Mouse (Mus musculus) heart, adult 18-20 months (tissue): ENCODE data around the gene Sclt1. TPM values are rescaled to one million over a fixed set of nuclear protein-coding genes. Genes with fewer than 3 reads are reported as not detected.
"Not testable (repeated sequence)": the region's sequence is repeated elsewhere in the genome, so short reads cannot be mapped to it uniquely, and the experiment has no call there.

Experiments
- DNase-seq, 2 experiments: peaks; one replicate each; pipeline ENCODE4 v3.0.0; 2021 to 2022; ENCODE audit warnings: mixed read lengths in 1 of 2
- long read RNA-seq, 2 experiments: library from polyadenylated mRNA; stranded (forward); transcript quantifications; one replicate each; pipeline ENCODE4 v2.0.0; 2021
- total RNA-seq, 2 experiments: library from RNA; stranded (reverse); gene quantifications; 2 replicates each; pipeline ENCODE4 v1.2.3; 2021

Gene Sclt1
- total RNA-seq: 1 to 10 TPM; 6.4 to 7.3 TPM
- long read RNA-seq, experiment 1, transcript Sclt1-201 (21 exons, 3,005 nt): major isoform, 10 of 14 reads
- long read RNA-seq, experiment 1, partial matches to known transcripts: 0 of 14 reads
- long read RNA-seq, experiment 1, other reads (novel, unspliced or antisense): 4 of 14 reads
- long read RNA-seq, experiment 2, partial matches to known transcripts: 0 of 5 reads
- long read RNA-seq, experiment 2, other reads (novel, unspliced or antisense): 4 of 5 reads

DNA sequence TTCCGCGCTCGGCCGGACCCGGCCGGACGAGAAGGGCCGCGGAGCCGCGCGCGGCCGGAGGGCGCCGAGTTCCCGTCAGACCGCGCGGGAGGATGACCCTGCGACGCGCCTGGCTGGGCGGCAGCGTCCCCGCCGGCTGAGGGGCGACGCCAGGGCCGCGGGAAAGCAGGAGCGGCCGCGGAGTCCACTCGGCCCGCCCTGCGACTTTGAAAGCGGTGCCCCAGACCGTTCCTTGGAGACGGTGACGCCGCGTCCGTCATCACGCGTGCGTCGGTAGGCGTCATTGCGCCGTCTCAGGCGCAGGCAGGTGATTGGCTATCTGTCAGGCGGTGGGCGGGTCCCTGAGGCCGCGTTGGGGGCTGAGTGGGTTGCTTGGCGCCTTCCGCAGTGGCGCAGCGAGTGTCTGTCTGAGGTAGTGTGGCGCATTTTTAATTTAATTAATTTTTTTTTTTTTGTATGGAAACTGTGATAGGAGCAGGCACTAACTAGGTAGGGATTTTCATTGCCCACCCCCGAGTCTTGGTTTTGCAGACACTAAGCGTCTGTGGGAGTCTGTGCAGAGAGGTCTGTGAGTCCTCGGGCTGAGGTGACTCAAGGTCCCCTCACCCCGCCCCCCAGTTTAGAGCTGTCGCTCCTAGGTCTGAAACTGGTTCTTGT is at the start of gene Sclt1, which contains the start of gene D3Ertd751e:
Gene Sclt1, minus strand, starts transcription at position 237 of the 657 bp plus-strand sequence.
Gene D3Ertd751e, plus strand, starts transcription at position 334 of the 657 bp plus-strand sequence.
- peak; percentile 98 to 99 for DNase-seq

DNA sequence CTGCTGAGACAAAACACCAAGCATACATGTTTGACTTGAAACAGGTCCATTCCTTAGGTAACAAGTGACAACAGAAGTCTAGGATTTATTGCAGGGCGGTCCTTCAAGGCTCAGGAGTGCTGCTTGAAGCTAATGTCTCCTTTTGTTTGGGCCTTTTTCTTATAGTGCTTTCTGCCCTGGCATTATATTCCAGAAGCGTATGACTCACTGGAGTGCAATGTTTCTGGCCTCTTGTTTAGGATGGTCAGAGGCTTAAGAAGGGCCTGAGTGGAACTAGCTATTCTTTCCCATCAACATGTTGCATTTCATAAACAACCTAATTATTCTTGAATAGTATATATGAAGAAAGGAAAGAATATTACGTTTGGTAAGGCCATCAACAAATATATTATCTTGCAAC is 19.8 kb upstream of the Sclt1 start:
- DNase-seq: no peak

DNA sequence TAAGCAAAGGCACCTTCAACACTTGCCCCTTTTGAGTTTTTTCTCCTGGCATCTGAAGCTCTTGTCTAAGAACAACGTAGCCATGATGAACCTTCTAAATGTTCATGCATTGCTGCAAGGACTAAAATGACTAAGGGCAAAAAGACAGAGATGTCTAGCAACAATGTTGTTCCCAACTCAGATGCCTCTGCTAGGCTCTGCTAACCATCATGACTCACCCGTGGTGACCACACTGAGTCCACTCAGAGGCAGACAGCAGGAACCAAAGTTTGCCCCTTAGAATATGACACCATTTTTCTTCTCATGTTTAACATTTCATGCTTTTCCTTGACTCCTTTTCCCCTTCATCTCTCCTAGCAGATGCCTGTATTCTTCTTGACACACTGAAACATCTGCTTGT is 12.2 kb upstream of the Sclt1 start:
- DNase-seq: no peak

DNA sequence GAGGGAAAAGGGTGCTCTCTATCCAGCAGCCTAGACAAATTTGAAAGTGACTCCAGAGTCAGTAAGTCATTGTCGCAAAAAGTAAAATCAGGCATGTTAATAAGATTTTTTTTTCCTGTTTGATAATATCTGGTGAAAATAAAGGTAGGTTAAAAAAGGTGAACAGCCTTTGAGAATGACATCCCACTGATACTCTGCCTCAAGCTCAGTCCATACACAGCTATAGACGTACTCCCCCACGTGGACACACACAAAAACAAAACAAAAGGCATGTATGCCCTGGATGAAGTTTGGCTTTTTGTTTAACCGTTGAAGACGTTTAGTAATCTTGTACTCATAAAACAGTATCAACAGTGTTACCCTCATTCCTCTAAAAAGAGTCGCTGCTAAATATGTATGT is 1.1 kb upstream of the Sclt1 start:
- DNase-seq: peak; percentile 14 to 30

DNA sequence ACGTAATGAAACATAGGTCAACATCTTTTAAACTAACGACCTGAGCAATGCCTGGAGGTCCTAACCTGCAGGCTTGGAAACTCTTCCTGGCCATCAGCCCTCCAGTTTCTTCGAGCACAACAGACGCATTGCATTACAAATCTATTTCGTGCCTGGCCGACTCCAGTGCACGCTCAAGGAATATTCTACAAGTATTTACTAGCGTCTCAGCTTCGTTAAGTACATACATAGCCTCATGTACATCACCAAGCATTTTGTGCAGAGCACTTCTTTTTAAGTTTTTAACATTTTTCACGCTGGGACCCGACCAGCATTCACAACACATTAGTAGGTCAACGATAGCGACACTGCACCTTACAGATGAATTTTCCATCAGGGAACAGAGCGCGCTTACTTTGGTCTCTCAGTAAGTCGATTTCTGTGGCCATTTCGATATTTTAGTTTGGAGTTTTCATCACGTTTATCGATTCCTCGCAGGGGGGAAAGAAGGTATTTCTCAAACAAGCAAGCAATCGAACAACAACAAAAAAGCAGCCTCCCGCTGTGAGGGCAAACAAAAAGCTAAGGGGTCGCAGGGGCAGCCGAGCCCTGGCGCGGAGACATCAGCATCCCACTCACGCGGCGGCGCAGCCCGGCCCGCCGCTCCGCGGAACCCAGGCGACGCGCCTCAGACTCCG is 575 bp downstream of the Sclt1 start:
- peak in 1 of 2 experiments; percentile 4 for DNase-seq

DNA sequence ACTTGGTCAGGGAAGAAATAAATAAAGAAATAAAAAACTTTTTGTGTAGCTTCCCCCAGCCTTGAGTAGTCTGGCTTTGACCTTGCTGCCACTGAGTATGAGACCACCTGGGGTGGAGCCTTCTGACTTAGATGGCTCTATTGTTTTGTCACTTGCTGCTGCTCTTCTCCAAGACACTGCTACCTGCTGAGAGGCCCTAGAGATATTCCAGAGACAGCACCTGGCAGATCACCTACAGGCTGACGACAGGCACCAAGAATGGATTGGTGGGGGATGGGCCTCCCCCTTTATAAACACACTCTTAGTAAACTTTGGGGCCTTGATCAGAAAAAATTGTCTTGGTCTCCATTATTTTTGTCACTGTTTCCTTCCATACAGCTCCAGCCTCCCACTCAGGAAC is 46.6 kb downstream of the Sclt1 start:
- DNase-seq: no peak

DNA sequence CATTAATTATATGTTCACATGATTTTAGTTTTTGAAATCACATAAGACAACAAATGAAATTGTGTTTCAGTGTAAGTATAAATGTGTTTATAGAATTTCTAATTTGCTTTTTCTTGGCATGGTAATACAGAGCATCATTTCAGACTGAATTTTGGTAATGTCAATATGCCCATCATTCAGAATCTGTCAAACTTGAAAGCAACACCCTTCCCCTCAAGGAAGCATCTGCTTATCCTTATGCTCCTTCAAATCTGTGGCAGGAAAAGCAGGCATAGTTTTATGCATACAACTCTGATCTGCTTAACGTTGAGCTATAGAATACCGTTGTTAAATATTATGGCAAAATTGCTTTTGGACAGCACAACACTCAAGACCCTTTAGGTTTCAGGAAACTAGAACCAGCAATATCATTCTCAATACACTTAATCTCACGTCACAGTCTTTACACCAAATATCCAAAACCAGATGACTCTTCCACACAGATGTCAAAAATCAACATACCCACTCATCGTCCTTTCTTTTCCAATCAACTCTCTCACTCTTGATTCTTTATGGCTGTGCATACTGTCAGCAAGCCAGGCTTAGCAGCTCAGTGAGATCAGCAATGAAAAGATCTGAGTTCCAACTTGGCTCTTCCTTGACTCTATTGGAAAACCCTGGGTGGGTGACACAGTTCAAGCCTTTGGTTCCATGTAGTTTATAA is 49.7 kb downstream of the Sclt1 start:
- DNase-seq: no peak

DNA sequence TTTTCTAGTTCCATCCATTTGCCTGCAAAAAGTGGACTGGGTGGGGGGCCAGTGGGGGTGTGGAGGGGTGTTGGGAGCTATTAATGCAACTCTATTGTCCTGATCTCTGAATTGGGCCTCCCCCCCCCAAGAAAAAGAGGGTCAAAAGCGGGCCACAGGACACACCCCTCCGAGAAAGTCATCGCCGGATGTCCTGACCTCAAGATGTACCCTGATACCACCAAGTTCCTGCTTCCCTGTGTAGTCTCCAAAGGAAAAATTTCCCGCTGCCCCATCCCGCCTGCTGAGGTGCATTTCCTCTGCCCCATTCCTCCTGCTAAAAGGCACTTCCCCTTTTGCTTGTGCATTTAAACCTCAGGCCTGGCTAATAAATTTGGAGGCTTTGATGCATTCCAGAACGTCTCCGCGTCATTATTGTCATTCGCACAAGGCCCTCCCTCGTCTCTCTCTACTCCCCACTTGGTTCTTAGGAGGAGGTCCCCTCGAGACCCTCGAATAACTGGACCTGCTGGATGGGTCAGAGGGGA is 52.1 kb downstream of the Sclt1 start:
- DNase-seq: not testable (repeated sequence)

DNA sequence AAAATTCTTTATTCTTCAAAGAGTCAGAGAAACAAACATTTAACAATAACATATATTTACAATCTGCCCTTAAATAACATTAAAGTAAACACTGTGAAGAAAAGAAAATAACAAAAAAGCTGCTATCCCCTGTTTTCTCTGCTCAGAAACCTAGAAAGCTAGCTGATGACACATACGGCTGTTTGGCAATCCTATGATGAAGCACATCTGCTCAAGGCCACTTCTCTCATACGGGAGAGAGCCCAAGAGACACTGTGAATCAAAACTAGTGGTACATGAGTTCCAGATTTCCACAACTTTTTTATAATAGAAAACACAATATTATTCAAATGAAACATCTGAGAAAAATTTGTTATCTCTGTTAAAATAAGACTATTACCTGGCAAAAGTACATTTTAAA is 55.9 kb downstream of the Sclt1 start:
- DNase-seq: no peak

DNA sequence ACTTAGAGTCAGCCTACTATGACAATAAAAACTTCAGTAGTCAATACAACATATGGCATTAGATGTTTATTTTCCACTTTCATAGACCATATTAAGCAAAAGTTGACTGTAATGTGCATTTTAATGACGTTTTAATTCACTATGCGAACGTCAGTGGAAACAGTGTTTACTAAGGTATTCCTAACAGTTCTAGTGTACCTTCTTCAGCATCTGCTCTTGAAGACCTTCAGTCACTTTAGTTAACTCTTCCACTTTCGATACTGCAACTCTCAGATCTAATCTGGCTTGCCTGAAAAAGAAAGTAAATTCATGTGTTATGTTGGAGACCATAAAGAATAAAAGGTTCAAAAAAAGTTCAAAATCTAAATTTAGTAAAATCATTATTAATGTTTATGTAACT is 60.2 kb downstream of the Sclt1 start:
- DNase-seq: no peak

DNA sequence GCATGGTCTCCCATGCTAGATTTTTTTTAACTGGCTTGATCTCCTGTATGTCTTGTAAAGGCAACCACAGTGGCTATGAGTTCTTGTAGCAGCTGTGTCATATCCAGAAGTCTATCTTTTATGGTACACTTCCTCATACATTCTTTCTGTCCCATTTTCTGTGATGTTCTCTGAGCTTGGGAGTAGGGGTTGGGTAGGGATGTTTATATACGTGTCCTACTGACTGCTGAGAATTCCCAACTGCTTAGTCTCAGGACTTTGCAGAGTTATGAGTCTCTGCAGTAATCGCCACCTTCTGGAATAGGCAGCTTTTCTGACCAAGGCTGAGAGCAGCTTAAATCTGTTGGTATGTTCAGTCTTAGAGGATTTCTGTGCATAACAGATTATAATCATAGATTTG is 65.7 kb downstream of the Sclt1 start:
- DNase-seq: no peak

DNA sequence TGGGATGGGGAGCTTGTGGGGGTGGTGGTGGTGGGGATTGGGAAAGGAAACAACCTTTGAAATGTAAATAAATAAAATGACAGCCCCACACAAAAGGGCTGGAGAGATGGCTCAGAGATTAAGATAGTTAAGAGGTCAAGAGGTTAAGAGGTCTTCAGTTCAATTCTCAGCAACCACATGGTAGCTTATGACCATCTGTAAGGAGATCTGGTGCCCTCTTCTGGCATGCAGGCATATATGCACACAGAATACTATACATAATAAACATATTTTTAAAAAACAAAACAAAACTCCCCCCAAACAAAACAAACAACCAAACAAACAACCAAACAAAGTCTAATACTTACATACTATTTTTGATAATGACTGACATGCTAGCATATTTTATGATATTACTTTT is 67.5 kb downstream of the Sclt1 start:
- DNase-seq: no peak

DNA sequence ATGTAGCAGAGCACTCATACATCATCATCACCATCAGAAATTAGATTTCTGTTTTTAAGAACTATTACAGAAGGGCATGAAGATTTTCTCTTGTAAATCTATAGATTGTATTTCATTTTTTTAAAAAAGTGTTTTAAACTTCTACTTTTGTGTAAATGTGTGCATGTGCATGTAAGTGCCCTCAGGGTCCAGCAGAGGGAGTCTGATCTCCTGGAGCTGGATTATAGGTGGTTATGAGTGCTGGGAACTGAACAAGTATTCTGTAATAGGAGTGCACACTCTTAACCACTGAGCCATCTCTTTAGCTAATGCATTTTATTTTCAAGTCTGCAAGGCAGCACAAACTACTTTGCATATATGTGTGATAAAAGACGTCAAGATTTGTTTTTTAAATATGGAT is 86.7 kb downstream of the Sclt1 start:
- DNase-seq: no peak

DNA sequence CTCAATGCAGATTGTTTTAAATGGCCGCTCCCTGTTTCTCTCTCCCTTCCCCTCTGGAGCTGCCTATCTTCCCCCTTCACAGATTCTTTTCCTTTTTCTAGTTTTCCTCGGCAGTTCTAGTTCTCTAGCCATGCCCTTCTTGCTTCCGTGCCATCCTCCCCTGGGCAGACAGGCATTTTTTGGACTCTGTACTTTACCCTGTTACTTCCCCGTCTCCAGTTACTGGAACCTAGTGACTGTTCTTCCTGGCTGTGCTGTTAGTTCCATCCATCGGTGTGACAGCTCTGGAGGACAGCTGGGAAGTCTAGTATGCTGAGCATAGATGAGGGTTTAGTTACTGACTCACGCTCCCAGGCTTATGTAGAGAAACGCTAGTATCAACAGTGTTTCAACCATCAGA is 121.3 kb downstream of the Sclt1 start:
- DNase-seq: no peak

DNA sequence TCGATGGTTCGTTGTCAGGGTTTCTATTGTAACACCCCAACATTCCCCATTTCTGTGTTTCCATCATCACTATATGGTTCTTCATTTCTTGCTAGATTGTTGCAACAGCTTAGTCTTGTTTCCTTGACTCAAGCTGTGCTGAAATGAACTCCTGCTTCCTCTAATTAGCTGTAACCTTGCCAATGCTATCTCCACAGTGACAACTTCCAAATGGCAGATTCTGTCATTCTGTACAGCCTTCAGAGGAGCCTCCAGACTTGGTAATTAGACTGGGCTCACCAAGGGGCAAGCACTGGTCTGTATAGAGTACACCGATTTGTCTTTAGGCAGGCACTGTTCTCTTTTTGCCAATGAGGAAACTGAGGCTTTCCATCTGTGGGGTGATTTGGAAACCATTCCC is 123.8 kb downstream of the Sclt1 start:
- no peak for DNase-seq

DNA sequence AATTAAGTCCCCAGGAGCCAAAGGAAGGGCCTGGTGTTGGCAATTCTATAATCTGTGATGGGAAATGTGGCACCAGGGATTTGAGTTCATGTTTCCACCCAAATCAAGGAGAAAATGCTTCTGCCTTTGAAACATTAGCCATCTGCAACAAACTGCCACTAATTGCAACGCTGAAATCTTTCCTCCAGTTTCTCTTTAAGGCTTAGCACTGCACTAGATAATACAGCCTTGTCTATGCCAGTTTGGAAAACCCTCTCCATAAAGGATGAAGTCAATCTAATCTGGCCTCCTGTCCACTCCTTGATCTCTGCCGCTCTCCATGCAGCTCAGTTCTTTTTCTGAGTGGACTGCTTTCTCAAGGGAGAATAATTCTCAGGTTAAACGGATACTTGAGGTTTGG is 124.3 kb downstream of the Sclt1 start:
- DNase-seq: no peak

DNA sequence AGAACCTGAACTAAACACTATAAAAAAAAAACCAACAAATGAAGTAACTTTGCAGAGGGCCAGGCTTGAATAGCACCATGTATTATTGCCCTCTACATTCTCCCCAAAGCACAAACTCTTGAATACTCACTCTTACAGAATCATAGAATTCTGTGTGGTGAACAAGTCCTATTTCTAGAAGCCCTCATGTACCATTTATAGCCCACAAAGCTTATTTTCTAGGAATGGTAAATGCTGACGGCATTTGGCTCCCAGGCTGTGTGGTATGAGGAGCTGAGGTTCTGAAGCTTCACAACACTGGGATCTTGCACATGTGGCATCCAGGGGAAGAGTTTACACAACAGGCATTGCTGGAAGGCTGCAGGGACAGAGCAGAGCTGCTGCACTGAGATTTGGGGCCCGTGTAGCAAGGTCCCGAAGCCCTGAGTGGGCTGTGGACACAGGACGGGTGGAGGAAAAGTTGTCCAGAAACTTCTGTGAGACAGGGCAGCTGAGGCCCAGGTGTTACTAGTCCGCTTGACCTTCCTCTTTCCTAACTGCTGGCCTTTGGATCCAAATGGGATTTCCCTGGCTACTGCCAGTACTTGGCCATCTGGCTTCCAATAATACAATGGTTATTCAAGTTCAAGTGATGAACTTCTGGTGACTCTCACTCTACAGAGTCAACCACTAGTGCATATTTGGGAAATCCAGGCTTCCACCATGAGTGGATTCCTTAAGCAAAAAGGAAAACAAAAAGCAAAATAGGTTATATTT is 127.9 kb downstream of the Sclt1 start:
- no peak for DNase-seq

DNA sequence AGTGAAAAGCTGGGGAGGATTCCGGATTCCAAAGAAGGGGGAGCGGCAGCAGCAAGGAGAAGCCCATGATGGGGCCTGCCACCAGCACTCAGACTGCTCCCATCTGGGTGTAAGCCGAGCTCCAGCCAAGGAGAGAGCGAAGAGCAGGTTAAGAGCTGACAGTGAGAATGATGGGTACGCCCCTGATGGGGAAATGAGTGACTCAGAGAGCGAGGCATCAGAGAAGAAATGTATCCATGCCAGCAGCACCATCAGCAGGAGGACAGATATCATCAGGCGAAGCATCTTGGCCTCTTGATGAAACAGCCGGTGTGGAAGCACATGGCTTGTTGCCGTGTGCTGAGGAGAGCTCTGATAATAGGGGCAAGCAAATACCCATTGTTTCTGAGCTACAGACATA is 128.6 kb downstream of the Sclt1 start:
- DNase-seq: no peak

DNA sequence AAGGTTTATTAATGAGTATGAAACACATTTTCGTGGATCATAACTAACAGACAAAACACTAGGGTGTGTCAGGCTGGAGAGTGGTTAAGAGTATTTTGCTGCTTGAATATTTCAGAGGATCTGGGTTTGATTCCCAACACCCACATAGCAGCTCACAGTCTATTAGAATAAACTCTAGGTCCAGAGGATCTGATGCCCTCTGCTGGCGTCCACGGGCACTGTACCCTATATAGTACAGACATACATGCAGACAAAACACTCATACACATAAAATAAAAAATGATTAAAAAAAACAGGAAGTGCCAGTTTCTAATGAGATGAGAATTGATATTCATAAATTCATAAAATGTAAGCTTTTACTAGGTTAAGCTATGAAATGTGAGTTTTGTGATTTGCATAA is 130.1 kb downstream of the Sclt1 start:
- DNase-seq: no peak

DNA sequence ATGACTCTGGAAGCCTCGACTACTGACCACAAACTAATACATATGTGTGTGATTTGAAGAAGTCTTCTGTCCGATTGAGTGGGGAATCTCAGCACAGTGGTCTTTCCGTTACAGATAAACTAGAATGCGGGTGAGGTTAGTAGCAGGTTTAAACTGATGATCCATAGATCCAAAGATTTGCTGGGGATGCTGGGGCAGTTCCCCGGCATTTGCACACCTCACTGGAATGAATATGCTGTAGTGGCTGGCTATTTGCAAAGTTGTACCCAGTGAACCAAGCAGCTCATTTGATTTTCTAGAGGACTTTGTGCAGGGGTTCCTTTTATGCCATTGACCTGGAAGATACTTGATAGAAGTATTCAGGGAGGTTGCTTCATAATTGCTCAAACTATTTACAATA is 133.2 kb downstream of the Sclt1 start:
- DNase-seq: no peak

DNA sequence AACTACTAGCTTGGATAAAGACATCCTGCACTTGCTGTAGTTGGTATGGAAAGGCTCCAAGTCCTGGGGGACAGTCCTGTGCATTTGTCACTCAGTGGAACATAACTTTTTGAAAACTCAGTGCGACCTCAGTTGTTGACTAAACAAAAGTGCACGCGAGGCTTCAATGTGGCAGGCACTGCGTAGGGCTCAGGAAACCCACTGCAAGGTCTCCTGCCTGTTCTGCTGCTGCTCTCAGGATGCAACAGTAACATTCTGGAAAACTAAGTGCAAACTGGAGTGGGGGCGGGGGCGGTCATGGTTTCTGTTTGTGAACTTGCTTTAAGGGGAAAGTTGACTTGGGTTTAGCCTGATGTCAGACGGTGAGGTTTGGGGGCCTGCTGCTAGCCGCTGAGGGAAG is 134.8 kb downstream of the Sclt1 start:
- no peak for DNase-seq

DNA sequence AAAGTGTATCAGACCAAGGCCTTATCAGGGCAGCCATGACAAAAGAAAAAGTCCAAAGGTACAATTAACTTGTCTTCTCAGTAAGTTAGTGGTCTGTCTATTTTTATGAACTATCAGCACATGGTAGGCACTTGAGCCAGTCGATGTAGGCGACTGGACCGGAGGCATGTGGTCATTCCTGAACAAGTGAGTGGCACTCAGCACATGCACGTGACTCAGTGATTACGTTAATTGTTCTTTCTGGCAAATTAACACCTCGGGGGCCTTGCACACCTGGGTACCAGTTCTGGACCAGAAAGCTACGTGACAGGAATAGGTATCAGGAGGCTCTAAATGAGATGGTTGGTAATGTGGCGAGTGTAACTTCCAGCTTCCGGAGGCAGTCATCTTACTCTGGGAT is 135.3 kb downstream of the Sclt1 start:
- DNase-seq: peak in 1 of 2 experiments; percentile 24
